Mouse (Mus musculus) megakaryocyte progenitor cell, adult 5-6 weeks (primary cell): ENCODE measurements around the gene Chic2. TPM values are rescaled to one million over a fixed set of nuclear protein-coding genes. Genes with fewer than 3 reads are reported as not detected.

Source experiments
- ATAC-seq: replicated peaks from 2 replicates; pipeline ENCODE4 v1.8.0; 2016; ENCODE audit warnings: mild to moderate bottlenecking, moderate TSS enrichment, inconsistent platforms; ENCODE audit not compliant: poor library complexity
- total RNA-seq, 2 experiments: library from RNA; stranded (forward) in 1 of 2; stranded (reverse) in 1 of 2; fragments of 157-497, 149-512 nt in 1 of 2; fragments of 200-1000 nt in 1 of 2; gene quantifications; 2 replicates each; pipeline versions ENCODE4 v1.2.3 to v1.2.4; 2015 to 2017

Gene Chic2
- total RNA-seq (2015) = 49.1 and 57.3 TPM in 2 replicates
- total RNA-seq (2017) = 33.8 and 34.5 TPM in 2 replicates

DNA sequence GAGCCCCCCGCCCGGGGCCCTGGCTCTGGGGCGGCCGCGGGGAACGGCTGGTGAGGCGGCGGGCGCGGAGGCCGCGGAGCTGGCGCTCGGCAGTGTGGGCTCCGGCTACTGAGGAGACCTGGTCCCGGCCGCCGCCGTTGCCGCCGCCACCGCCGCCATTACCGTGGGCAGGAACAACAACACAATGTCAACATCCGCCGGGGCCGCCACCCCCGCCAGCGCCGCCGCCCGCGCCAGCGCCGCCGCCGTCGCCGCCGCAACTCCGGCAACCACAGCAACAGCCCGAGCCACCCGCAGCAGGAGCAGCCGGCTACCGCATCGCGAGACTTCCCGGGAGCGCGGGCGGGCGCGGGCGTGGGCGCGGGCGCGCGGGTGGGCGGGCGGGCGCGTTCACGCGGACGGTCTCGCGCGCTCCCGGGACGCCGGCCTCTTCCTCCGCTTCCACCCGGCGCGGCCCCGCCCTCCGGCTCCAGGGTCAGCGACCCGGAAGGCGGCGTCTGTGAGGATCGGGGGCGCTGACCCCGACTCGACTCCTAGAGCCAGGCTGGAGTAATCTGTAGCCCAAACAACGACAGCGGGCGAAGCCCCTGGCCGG is at the start of gene Chic2:
TSS of gene Chic2 (minus strand) at position 465 of the 595 bp plus-strand sequence.
- ATAC-seq = peak; percentile 81

- ATAC-seq = no peak
These were observed 41.3 kb upstream of the Chic2 start for GRCm38 (mm10) chr5:75085906-75086305.

DNA sequence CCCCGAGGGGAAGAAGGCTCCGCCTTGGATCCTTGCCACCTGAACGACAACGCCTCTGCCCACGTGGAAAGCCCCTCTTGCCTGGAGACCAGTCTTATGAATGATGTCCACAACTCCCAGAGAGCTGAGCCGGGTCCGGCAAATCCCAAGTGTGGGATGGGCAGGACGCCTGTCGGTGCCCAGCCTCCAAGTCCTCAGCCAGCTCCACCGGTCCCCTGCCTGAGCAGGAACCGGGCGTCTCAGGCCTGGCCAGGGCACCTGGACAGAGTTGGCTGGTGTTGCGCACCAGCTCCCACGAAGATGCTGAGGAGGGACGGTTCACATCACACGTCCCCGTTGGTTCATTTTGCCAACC is 40.9 kb upstream of the Chic2 start:
- no peak for ATAC-seq

DNA sequence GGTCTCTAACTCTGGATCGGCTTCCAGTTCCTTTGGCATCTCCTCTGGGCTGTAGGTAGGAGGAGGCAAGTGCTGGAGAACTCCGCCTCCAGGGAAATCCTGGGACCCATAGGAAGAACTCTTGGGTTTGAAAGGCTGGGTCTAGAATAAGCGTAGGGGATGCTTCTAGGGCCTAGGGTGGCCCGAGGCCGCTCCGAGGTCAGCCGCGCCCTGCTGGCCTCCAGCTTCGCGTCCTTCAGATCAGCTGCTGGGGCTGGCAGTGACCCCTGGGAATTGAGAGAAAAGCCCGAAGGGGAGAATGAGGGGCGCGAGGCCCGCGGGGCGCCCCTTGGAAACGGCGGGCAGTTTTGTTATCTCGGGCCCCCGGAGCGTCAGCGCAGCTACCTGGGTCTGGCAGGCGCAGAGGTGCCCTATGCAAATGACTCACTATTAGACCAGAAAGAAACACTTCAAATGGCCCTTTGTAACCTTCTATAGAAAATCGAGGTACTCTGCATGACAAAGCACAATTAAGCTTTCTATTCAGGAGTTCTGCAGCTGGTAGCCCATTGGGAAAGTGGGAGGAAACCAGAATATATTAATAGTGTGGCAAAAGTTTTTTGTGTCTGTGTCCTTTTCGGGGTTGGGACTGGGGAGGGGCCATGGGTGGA is 40.4 kb upstream of the Chic2 start:
- no peak for ATAC-seq

DNA sequence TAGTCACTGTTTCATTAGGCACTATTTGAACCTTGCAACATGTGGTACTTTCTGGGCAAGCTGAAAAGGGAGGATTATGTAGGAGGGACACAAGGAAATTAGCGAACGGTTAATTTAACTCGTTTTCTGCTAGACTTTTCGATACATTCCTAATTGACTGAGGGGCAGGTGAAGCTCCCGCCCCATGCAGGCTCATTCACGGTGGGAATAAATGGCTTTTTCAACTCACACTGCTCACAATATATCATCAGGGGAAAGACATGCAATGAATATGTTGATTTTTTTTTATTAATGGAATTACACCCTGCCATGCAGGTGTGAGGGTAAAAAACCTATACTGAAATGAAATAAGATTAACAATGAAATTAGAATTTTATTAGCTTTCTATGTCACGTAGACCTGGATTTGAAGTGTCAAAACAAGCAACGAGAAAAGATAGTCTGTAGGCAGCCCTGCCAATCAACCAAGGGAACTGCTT is 39.9 kb upstream of the Chic2 start:
- no peak for ATAC-seq

- no peak for ATAC-seq
These were observed 39.2 kb upstream of the Chic2 start for GRCm38 (mm10) chr5:75083591-75084392.

- ATAC-seq = no peak
These were observed 38.5 kb upstream of the Chic2 start for GRCm38 (mm10) chr5:75083061-75083460.

- no peak for ATAC-seq
These were observed 37.9 kb upstream of the Chic2 start for GRCm38 (mm10) chr5:75082439-75082838.

- 0 out of 2 replicates have a peak, but pooled peaks have one; percentile 48 for ATAC-seq
These were observed 35.0 kb upstream of the Chic2 start for GRCm38 (mm10) chr5:75079564-75079963.

DNA sequence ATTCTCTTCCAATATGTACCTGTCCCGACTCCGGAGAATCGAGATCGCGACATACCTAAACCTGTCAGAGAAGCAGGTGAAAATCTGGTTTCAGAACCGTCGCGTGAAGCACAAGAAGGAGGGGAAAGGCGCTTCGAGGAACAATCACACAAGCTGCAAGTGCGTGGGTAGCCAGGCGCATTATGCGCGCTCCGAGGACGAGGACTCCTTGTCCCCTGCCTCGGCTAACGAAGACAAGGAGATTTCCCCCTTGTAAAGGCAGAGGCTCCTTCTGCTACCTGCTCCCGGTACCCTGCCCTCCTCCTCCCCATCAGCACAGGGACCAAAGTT is 32.4 kb upstream of the Chic2 start:
- no peak for ATAC-seq

- ATAC-seq = no peak
These were observed 31.9 kb upstream of the Chic2 start for GRCm38 (mm10) chr5:75076326-75077050.

GRCm38 (mm10) chr5:75075383-75075941 is 30.9 kb upstream of the Chic2 start, which contains the start of gene Gsx2:
Gene Gsx2 (plus strand): TSS chr5:75075601.
- no peak for ATAC-seq

GRCm38 (mm10) chr5:75074537-75075382 is 30.2 kb upstream of the Chic2 start:
- no peak for ATAC-seq

GRCm38 (mm10) chr5:75074132-75074531 is 29.6 kb upstream of the Chic2 start:
- ATAC-seq = no peak

- no peak for ATAC-seq
These were observed 29.1 kb upstream of the Chic2 start for GRCm38 (mm10) chr5:75073684-75074083.

- no peak for ATAC-seq
These were observed 28.6 kb upstream of the Chic2 start for GRCm38 (mm10) chr5:75073167-75073566.

GRCm38 (mm10) chr5:75072532-75072931 is 28.0 kb upstream of the Chic2 start:
- no peak for ATAC-seq

DNA sequence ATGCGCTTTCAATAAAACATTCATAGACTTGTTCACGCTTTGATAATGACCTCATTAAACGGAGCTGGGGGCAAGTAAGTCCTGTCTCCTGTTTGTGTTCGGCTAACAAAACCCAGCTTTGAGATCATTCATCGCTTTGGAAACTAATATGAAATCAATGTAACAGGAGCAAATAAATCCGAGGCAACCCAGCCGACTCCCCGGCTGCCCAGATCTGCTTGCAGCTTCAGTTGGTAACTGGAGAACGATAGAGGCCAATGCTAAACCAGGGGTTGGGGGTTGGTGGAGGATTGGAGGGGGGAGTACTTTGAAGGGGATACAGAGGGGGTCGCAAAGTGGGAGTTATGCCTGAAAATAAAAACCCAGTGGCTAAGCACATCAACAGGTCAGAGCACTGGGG is 27.4 kb upstream of the Chic2 start:
- no peak for ATAC-seq

GRCm38 (mm10) chr5:75070656-75071375 is 26.2 kb upstream of the Chic2 start:
- ATAC-seq = no peak
